Mouse (Mus musculus): ENCODE results near the gene Ndufs5. TPM values are rescaled to one million over a fixed set of nuclear protein-coding genes. Genes with fewer than 3 reads are reported as not detected.

The Ndufs5 gene
- total RNA-seq, 2 experiments from 2014 or later = 256 to 285 TPM

DNA sequence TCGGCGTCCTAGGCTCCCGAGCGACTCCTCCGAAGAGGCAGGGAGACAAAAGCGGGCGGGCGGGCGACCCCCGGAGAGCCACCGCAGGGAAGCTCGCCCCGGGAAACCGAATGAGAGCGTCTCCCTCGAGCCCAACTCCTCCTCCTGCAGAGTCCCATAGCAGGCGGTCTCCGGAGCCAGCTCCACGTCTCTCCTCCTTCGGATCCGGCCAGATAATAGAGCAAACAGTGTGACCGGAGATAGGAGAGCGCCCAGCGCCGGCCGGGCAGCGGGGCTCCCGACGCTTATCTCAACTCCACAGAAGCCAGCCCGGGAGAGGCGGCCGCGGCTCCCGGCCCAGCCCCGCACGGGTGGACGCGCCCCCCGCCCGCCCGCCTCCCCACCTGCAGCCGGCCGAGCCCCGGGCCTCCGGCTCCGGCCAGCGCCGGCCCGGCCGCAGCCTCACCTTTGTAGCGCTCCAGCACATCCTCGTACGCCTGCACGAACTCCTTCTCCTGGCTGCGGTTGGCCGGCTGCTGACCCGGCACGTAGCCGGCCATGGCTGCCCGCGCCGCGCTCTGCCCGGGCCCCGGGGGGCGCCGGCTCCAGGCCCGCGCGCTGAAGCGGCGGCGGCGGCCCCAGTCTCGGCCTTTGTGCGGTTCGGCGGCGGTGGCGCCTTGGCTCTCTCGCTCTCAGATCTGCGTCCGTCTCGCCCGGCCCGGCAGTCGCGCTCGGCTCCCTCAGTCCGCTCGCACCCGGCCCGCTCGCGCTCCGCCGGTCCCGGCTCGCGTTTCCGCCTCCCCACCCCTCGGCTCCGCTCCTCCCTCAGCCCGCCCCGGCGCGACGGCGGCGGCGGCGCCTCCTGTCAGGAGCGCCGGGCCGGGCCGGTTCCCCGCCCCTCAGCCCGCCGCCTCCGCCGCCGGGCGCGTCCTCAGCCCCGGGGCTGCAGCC lies 53.7 kb downstream of the Ndufs5 start:
- peak; percentile 80 for DNase-seq
- intact Hi-C loops (cut with DNase I; ENCODE audit: low total_unique reads) = no loop called here

DNA sequence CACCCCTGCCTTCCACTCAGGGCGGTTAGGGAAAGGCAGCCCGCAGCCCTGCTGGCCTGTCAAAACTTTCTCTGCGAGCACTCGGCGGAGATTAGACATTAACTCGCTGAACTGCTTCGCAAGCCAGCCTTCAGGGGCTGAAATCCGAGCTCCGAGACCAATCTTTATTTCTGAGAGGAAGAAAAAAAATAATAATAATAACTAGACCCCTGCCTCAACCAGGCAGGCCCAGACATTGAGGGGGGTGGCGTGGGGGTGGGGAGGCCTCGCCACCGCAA lies 54.4 kb downstream of the Ndufs5 start:
- no peak for DNase-seq

DNA sequence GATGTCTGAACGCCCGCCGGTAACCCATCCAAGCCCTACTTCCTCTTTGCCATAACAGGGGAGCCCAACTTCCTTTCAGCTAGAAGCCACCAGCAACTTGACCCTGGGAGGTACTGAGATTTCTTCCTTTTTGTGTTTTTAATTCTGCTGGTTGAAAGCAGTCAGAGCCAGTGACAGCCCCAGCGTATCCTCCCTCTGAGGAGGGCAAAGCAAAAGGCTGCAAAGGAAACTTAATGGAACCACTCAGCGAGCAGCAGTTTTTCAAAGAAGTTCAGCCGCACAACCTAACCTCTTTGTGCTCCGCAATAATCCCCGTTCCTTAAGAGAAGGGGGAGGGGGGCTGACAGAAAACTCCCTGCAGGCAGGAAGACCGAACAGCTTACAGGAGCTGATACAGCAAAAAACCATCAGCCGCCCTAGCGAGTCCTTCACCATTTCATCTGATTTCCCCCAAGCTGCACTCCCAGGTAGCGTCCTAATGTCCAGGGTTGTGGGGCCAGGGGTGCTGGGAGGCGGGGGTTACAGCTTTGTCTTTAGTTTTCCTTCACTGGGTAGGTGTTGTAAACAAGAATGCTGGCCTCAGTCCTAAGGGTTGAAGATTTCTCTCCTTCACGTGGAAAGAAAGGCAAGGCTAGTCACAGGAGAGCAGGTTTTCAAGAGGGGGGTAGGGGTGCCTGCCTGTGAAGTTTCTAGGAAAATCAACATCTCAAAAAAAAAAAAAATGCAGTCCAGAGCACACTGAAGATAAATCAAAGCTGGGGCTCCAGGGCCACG lies 54.9 kb downstream of the Ndufs5 start:
- no peak for DNase-seq
- intact Hi-C loops (cut with DNase I; ENCODE audit: low total_unique reads) = no loop called here

More for the DNA sequence above, 54.4 kb downstream of the Ndufs5 start:
- intact Hi-C loops (cut with DNase I; ENCODE audit: low total_unique reads) = no loop called here

Other genes with a start within 250 kb of the Ndufs5 start
- 10 to 100 TPM; 76.5 to 88.0 TPM for gene Macf1, start 33.8 kb downstream of the Ndufs5 start, total RNA-seq (2021)
- gene Akirin1, start 32.1 kb upstream of the Ndufs5 start, total RNA-seq (2021) = 10 to 100 TPM; 18.2 to 18.9 TPM
- gene Rhbdl2, start 69.7 kb upstream of the Ndufs5 start, total RNA-seq (2021) = under 1 TPM; 0.21 to 0.33 TPM
- gene 4933427I04Rik, start 141.5 kb upstream of the Ndufs5 start, total RNA-seq (2021) = not detected
- 10 to 100 TPM; 15.7 to 21.6 TPM for gene Mycbp, start 186.6 kb upstream of the Ndufs5 start, total RNA-seq (2021)
- 10 to 100 TPM; 21.4 to 24.2 TPM for gene Rragc, start 199.2 kb upstream of the Ndufs5 start, total RNA-seq (2021)
- gene 4930535I16Rik, start 199.8 kb upstream of the Ndufs5 start, total RNA-seq (2021) = not detected

Measured in gastrocnemius, postnatal 14 days (tissue).